Mouse (Mus musculus): ENCODE results near the gene Clps.

The Clps gene

GRCm38 (mm10) chr17:28553040-28553793 is 7.3 kb downstream of the Clps start:
- peak; percentile 70 to 77 for DNase-seq

- no peak for DNase-seq
Measured at GRCm38 (mm10) chr17:28549111-28549510, 11.5 kb downstream of the Clps start, which contains the start of gene Clpsl2. Gene Clpsl2 (plus strand): TSS chr17:28549411.

DNA sequence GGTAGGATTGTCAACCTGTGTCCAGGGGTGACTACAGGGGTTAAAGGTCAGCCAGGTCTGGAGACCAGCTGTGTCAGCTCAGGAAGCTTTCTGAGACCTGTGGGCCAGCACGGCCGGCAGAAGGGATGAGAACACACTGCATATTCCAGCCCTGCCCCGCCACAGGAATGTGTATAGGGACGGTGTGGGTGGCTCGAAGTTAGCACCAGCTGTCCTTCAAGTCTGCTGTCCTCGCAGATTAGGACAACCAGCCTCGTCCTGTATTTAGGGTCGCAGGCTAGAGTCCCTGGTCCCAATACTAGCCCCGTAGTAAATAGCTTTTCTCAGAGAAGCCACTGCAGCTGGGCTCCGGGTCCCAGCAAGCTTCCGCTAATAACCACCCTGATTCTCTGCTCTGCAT is 12.0 kb downstream of the Clps start:
- no peak for DNase-seq

- no peak for DNase-seq
Measured at GRCm38 (mm10) chr17:28546925-28547324, 13.6 kb downstream of the Clps start.

- no peak for DNase-seq
Measured at GRCm38 (mm10) chr17:28537881-28538280, 22.7 kb downstream of the Clps start.

DNA sequence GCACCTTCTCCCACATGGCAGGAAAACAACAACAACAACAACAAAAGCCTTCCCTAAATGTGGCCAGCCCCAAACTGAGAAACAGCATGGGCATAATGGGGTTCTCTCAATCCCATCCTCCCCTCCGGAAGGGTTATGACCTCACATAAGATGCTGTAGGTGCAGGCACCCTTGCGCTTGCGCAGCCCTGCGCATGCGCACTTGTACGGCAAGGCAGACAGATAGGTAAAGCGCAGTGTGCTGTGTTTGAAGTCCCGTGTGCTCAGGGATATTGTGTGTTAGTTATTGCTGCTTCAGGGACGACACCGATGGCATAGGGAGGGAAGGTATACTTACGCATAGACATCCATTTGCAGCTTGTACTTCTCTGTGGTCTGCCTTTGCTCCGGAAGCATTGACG is 27.2 kb downstream of the Clps start:
- no peak for DNase-seq

- no peak for DNase-seq
Measured at GRCm38 (mm10) chr17:28532557-28532956, 28.0 kb downstream of the Clps start.

DNA sequence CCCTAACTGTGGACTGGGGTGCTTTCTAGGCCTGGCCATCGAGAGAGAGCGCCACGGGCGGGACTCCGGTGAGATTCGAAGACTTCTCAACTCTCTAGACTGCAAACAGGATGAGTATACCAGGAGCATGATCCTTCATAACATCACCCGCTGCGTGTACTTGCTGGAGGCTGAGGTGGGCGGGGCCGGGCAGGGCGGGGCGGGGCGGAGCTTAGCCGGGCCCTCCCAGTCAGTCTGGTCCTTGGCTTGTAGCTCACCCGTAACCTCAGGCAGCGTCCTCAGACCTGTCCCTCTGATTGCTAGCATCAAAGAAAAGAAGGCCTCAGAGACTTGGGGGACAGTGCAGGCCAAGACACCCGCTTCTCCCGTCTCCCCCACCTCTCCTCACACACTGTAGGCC is 28.6 kb downstream of the Clps start:
- DNase-seq, result no peak

- DNase-seq, result no peak
Measured at GRCm38 (mm10) chr17:28530506-28530905, 30.1 kb downstream of the Clps start, which contains the start of gene Armc12. Gene Armc12 (plus strand): TSS chr17:28530806.

DNA sequence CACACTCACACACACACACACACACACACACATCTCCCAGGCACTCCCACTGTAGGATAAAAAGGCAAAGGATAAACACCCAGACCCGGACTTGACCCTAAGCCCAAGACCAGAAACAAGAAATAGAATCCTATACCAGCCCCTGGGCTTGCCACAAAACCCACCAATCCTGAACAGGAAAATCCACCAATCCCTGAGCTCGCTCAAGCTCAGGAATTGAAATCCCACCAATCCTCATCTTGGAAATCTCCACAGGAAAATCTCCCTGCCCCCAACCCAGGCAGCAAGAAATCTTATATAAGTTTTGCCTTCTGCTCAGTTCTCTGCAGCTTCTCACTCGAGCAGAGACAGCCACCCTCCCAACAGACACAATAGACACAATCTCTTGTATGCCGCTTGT is 31.4 kb downstream of the Clps start:
- no peak for DNase-seq

DNA sequence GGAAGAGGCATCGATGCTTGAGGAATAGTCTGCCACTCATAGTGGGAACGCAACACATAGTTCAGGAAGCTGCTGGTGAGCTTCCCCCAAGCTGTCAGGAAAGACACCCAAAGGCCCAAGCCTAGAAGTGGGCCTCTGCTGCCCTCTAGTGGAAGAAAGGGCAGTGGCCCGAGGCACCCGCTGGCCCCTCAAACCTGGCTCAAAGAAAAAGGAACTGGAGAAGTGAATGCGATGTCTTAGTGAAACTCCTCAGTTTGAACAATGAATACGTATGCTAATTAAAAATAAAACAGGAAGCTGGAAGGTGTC is 32.6 kb downstream of the Clps start:
- DNase-seq, result peak; percentile 84 to 85

DNA sequence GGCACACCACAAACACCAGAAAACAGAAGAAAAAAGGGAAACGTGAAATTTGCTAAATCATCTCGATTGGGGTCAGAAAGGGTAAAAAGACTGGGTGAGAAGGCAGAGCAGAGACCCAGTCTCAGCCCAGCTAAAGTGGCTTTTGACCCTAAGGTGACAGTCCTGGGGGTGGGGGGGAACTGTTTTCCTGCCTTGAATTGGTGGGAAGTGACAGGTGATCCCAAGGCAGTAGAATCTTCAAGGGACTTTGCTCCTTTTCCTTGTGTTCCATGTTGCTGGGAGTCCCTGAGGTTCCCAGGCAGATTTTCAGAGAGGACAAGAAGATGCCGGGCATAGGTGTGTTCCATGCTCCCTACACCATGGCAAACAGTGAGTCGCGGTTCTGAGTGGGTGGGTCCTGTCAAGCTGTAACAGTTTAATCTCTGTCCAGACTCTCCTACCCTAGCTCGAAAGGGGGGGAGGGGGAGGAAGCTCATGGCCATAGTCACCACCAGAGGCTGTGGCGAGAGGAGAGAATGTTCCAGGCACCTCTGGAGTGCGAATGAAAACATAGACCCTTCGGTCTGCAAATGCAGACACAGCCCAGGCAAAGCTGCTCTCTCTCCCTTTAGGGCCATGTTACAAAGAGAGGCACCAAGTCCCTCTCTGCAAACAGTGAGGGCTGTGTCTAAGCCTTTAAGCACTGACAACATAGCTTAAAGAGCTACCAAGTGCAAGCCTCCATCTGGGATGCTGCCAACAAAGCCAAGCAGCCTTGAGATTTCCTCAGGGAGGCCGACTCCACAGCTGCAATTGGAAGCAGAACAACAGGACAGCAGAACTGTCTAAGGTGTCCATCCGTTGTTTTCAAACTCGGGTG is 33.2 kb downstream of the Clps start:
- DNase-seq, result peak in 1 of 2 experiments; percentile 43

- no peak for DNase-seq
Measured at GRCm38 (mm10) chr17:28524831-28525430, 35.6 kb downstream of the Clps start.

GRCm38 (mm10) chr17:28524009-28524695 is 36.4 kb downstream of the Clps start:
- DNase-seq, result no peak

DNA sequence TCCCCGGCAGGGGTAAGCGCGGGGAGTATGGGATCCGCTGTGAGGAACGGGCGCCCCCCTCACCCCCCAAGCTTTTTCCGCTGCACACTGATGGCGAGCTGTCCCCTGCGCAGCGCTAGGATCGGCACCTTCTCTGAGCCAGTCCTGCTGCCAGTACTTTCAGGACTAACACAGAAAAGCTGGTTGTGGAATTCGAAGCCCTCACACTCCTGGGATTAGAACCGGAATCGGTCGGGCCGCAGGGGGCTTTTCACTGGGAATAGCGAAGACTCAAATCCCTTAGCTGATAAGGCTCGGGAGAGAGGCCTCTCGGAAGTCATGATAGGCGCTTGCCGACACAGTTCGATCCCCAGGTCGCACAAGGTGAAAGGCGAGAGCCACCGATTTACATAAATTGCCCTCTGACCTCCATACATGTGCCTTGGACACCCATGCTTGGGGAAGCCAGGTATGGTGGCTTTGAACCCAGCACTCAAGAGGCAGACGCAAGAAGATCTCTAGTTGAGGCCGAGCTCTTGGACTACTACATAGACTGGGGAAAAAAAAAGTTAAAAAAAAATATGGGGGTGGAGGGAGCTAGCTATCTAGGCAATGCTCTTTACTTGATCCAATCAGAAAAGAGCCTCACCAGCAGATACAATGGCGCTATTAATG is 37.1 kb downstream of the Clps start:
- no peak for DNase-seq

DNA sequence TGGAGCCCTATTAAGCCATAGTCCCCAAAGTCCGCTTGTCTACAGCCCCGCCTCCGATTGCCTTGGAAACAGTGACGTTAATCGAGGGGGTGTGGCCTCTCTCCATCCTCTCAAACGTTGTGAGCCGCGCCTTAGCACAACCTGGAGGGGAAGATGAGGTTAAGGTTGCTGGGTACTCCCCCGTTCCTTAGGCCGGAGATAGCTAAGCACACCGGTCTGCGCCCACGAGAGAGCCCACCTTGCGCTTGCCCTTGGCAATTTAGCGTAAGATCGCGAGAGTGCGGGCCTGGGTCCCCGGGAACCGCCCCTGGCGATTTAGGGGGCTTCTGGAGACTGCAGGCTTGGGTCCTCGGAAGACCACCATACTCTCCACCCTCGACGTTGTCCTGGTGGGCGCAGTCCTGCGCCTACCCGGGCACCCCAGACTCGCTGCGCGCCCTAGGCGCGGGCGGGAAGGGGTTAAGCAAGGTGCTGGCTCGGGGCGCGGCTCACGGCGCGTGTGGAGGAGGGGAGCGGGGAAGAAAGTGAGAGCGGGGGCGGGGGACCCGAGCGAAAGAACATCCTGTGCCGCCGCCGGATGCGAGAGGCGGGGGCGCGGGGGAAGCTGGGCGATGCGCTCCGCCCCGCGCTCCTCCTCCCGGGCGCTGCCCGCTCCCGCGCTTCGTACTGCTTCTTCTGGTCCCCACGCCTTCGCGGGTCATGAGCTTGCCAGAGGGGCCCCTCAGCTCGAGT is 37.8 kb downstream of the Clps start:
- DNase-seq, result peak; percentile 98 to 99

- no peak for DNase-seq
Measured at GRCm38 (mm10) chr17:28521920-28522319, 38.6 kb downstream of the Clps start.

DNA sequence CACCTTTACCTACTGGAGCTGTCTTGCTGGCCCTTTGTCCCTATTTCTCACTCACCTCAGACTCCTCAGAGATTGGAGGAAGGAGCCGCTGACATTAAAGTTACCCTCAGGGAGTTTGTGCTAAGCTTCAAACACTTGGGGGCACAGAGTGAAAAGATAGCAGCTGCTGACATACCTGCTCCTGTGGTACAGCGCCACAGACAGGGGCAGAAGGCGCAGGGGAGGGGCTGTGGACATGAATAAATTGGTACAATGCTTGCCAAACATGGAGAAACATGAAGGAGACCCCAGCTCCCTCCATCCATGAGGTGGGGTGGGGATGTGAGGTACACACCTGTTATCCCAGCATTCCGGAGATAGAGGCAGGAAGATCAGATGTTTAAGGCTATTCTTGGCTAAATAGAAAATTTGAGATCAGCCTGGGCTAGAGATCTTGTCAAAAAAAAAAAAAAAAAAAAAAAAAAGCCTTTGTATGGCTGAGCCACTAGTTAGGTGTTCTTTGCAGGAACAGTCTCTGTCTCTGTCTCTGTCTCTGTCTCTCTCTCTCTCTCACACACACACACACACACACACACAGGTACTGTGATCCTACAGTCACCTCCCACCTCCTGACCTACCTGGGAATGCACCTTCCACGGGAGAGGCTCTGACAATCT is 39.4 kb downstream of the Clps start:
- no peak for DNase-seq

GRCm38 (mm10) chr17:28520561-28520960 is 40.0 kb downstream of the Clps start:
- no peak for DNase-seq

GRCm38 (mm10) chr17:28519827-28520226 is 40.7 kb downstream of the Clps start:
- DNase-seq, result no peak

GRCm38 (mm10) chr17:28518615-28519071 is 41.9 kb downstream of the Clps start:
- DNase-seq, result peak; percentile 63 to 81

All from lung, adult 18-20 months (tissue).